Mouse (Mus musculus) common myeloid progenitor, adult 5-6 weeks (primary cell): ENCODE data around the gene Sema6d. TPM values are rescaled to one million over a fixed set of nuclear protein-coding genes. Genes with fewer than 3 reads are reported as not detected.
A peak's percentile ranks its signal among the peaks of the same experiment; 100 is the strongest.

ENCODE experiments used
- ATAC-seq: replicated peaks from 2 replicates; pipeline ENCODE4 v1.8.0; 2016; ENCODE audit warnings: low read depth, mild to moderate bottlenecking, moderate TSS enrichment, inconsistent platforms; ENCODE audit not compliant: poor library complexity, severe bottlenecking
- total RNA-seq: library from RNA; stranded (forward); fragments of 200-1000, 187-1606 nt; gene quantifications from 2 replicates; pipeline ENCODE4 v1.2.3, GENCODE M21; 2017

Sema6d gene
- not detected in 2 replicates for total RNA-seq

DNA sequence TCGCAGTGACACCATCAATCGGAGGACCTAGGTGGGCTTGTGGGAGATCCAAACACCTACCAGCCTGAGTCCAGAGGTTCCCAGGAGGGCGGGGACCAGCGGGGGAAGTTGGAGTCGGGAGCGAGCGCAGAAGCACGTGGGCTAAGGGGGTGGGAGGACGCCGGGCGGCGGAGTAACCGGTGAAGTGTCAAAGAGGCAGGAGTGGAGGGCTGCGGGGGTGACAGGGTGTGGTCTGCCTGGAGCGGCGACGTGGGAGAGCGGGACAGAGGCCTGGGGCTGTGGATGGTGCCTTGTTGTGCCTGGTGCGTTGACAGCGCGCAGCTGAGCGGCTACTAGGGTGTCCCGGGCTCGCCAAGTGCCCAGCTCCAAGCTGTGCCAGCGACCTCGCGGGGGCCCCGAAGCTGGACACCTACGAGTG is at the start of gene Sema6d:
Sema6d (plus strand) TSS at position 157 of the 418 bp plus-strand sequence.
- ATAC-seq = no peak; the same call in 1 of the 2 replicates

DNA sequence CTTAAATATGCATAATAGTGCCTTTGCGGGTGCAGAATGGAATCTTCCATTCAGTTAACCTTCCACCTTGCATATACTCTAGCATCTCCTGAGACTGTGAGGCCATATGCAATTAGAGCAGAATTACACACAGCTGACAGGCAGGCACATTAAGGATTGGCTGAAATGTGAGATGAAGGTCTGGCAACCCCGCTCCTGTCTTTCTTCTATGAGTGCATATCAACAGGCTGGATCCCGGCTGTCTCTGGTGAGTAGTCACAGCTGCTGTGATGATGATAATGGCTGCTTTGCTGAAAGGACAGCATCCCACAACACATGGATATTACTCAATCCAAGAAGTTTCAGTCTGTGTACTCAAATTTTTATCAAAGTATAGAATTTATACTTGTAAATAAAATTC is 29.9 kb upstream of the Sema6d start:
- ATAC-seq = no peak

DNA sequence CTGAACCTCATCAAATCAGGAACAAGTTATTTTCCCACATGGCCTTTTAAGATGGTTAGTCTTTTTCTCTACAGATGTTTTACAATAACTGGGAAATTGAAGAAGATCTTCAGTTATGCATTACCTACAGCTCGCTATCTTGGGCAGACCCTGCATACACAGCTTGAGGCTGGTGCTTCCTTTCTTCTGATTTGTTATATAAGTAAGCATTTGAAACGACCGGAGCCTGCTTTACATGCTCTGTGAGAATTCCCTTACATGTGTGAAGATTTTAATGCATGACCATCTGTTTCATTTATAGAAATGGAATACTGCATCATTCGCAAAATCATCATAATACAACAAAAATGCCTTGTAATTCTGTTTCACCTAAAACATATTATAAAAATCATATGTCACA is 21.4 kb upstream of the Sema6d start:
- ATAC-seq = no peak

DNA sequence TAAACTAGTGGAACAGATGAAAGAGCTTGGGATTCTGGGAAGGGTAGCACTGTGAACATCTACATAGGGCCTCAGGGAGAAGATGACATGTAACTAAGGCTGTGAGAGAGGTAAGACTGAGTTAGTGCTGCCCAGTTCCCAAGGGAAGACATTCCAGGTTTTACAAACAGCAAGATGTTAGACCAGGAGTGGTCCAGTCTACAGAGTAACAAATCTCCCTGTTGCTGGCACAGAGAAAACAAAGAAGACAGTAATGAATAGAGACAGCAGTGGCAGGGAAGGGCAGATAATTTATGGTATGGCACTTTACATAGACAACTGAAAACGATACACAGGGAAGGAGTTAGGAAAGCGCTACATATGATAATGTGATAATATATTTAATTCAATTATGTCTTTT is 19.1 kb upstream of the Sema6d start:
- ATAC-seq = no peak

DNA sequence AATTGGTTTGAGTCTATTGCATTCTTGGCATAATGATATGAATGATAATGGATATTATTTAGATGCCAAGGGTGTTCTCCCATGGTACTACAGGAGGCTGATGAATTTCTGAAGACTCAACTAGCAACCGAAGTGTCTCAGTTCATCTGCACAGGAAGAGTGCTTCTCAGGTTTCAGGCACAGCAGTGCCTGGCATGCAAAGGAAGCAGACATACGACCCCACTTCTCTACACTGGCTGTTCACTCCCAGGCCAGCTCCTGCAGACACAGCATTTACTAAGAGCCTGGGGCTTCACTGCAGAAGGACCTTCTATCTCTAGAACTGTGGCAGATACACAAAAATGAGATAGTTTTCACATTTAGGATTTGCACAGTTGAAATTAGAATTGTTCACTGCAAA is 18.4 kb upstream of the Sema6d start:
- ATAC-seq = no peak

DNA sequence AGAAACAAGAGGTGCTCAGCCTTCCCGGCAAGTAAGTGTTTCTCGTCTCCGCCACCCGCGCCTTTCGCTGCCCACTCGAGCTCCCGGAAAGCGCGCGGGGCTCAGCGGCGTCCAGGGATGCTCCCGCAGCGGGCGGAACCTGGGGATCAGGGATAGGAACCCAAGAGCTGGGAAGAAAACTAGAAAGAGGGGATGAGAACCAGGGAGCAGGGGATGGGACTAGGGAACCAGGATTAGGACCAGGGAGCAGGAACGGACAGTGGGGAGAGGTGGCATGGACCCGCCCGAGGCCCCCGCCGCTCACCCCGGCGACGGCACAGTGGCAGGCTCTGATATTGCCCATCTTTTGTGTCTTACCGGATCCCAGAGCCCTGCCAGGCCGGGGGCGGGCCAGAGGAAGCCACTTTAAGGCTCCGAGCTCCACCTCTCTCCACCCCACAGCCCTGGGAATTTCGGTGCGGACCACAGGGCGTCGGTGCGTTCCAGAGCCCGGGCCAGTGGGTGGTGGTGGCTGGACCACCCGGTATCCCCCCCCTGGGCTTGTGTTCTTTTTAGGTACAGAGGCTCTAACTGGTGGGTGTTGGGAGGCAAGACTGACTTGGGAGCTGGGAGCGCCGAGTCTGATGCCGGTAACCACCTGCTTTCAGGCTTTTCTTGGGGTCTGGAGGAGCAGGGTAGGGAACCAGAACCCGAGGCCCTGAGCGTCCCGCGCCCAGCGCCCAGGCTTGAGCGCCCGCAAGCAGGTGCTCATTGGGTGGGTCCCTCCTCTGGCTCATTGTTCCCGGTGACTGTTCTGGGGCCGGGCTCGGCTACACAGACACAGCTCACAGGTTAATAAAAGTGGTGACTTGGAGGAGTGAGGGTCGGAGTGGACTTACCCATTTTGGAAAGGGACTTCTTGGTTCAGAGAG is 717 bp downstream of the Sema6d start:
- ATAC-seq = no peak

DNA sequence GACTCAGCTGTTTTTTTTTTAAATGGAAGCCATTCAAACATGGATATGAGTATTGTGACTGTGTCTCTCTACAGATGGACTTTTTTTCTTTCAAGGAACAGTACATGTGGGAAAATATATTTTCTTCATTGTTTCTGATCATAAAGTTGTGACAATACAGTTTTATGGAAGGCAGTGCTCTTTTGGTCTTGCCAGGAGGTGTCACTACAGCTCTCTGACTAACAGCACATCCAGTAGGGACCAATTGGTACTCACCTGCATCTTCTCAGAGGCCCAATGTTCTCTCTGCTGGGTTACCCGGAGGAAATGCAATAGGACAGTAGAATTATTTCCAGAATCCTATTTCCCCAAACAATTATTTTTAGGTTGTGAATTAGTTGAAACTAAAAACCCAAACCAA is 9.9 kb downstream of the Sema6d start:
- 0 out of 2 replicates have a peak, but pooled peaks have one; percentile 36 for ATAC-seq

DNA sequence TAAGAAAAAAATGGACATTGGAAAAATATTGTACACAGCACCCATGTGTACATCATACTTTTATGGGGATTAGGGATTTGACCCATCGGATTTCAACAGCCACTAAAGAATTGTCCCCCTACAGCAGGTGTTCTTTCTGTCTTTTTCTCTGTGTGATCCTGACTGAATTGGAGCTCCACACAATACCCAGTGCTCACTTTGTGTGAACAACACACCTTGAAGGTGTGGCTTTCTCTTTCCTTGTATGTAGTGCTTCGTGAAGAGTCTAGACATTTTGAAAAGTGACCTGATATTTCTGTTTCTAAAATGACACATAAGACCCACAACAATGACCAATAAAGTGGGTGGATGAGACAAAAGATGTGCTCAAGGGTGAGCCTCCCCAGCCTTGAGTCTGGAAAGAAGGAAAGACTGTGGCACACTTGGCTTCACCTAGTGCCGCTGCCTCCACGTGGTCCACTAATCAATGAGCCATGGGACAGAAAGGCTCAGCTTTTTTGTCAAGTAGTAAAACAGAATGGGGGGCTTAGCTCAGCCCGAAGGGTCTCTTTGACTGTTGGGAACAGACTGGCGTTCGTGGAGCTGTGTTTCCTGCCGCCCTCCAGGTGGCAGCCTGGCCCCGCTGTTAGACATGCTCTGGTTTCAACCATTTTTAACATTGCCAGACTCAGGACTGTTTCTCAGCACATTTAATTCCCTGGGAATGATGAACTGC is 10.9 kb downstream of the Sema6d start:
- ATAC-seq = peak; percentile 60; the same call in 1 of the 2 replicates

DNA sequence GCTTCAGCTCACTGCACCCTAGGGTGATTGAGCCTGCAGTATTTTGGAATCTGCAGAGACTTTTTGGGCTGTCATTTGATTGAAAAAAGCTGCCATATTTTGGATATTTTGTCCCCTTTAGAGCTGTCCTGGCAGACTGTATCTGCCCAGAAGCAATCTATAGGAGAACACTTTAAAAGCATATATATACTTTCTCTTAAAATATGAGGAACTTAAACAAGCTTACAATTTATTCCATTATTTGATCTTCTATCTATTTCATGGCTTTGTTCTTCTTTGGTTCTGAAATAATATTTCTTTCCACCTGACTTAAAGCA is 11.4 kb downstream of the Sema6d start:
- ATAC-seq = no peak

DNA sequence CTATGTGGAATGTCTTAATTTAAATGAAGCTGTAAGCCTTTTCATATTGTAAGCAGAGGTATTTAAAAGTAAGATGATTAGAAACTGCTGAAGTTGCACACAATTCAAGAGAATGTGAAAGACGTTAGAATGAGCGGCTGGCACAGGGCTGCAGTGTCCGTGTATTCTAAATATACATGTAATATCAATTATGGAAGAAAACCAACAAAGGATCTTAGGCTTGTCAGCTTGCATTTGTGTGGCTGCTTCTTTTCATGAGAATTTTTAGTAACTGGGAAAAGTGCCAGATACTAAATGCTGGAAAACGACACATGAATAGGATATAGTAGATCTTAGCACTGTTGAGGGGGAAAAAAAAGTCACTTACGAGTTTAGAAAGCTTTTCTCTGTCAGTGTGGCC is 11.8 kb downstream of the Sema6d start:
- ATAC-seq = no peak

DNA sequence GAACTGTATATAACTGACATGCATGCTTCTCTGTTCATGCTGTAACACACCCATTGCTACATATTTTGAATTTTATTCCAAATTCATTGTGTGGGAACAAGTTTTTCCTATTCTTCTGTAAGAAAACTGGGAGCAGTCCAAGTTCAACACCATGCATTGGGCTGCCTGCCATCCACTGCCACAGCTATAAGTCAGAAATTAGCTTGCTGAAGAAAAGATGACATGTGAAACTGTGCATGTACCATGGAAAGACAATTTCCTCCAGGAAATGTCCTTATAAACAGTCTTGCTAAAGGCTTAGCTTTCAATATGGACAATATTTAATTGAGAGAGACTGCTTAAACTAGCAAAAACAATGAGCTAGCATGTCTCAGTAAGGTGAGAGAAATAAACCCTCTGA is 13.5 kb downstream of the Sema6d start:
- no peak for ATAC-seq

DNA sequence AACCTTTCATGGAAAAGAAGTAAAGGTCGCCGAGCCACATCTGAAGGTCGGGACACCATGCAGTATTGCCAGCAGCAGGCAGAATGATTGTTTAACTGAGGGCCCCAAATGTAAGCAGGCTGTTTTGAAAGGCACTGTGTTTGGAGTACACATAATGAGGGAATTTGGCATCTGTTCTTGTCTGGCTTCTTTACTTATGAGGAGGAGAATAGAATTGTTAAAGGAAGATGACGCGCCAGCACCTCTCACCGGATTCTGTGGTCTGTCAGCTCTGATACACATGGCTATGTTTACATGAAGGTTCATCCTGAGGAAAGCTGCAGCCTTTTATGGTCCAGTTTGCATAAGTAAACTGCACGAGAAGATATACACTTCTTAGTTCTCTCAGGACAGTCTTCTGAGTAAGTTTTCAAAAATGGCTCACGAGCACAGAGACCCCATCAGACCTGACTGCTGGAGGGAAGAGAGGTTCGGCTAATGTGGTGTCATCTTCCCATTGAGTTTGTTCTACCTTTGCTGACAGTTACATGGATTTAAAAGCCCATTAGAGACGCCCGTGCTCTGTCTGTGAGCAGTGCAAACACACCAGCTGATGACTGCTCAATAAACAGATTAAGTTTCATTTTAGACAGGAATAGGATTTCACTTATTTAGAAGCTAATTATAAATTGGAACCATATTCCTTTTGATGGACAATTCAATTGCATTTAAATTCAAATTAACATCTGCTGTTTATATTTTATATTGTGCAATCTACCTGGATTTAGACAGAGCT is 28.9 kb downstream of the Sema6d start:
- no peak for ATAC-seq

DNA sequence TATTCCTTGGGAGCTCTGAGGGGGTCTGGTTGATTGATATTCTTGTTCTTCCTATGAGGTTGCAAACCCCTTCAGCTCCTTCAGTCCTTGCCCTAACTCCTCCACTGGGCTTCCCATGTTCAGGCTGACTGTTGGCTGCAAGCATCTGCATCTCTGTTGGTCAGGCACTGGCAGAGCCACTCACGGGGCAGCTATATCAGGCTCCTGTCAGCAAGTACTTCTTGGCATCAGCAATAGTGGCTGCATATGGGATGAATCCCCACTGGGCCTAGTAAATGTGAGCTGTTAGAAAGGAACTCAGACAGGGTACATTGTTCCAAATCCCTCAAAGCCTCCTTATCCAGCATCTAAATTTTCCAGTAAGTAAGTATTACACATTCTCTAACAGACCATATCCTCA is 30.6 kb downstream of the Sema6d start:
- no peak for ATAC-seq

DNA sequence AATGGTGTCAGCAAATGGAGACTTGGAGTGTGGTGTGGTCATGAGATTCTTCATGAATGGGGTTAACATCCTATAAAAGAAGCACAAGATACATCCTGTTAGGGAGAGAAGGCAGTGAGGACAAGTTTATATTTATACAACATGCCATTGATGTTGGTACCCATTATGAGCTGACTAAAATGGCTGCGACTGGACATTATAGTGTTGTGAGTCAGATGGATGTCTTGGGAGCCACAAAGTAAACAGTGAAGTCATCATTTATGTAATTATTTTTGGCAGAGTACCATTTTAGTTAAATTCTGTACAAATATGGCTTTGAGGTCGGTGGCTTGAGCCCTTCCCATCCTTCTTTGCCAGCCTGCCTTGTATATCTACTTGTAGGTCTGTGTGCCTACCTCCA is 31.8 kb downstream of the Sema6d start:
- ATAC-seq = no peak

DNA sequence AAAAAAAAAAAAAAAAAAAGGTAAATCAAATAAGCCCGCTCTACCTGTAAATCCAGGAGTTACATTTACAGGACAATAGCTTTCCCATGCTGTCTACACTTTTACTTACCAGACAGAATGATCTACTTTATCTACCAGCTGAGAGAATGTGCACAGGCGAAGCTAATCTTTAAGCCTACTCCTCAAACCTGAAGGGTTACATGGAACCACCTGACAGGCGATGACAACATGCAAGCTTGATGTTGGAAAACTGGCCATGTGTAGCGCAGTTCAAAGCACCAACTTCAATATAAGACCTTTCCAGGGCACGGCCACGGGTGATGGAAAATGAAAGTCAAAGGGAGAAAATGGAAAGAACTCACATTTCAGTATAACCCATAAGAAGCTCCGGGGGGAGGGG is 35.7 kb downstream of the Sema6d start:
- no peak for ATAC-seq

DNA sequence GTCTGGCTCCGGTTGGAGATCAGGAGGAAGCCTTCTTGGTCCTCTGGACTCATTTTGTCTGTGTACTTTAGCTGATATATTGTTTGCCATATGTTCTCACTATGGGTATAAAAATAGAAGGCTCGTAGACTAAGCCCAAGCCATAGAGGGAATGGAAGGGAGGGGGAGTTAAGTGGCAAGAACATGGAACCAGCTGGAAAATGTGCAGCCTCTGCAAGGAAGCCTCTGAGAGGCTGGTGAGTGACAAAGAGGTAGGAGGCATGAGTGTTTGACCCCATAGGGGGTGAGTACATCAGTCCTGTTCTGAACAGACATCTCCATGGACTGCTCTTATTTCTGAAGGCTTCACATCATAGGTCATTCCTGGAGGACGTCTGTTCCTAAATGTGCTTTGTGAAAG is 37.1 kb downstream of the Sema6d start:
- no peak for ATAC-seq

DNA sequence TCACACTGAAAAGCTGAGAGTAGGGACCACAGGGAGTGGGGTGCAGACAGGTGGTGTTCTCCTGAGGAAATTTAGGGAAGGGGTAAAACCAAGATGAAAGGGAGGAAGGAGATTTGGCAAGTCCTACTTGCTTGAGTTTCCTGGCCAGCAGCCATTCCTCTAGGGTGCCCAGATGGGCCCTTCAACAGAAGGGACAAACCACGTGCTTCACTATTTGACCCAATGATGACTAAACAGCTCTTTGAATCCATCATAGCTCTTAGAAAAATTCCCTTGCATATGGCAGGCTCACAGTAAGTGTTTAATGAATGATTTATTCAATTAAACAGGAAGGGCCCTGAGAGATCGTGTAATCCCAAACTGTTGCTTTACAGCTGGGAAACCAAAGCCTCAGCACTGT is 41.1 kb downstream of the Sema6d start:
- no peak for ATAC-seq

DNA sequence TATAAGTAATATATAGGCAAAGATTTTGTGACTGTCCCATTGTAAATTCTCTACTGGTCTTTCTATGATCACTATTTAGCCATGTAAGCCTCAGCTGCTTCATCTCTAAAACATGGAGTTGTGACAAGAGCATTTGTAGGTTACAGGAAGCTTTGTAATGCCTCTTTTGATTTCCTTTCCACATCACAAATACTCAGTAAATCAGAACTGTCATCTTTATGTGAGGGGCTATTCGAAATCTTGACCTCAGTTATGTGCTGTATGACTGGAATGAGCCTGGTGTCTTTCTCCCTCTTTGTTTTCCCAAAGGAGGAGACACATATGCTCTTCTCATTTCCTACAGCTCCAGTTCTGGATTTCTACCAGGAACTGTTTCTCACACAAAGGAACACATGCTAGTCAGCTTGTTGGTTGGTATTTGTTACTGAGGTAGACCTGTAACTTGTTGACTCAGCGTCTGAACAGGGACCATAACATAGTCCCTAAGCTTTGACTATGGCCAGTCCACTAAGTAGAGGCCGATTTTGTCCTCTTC is 51.8 kb downstream of the Sema6d start:
- no peak for ATAC-seq

DNA sequence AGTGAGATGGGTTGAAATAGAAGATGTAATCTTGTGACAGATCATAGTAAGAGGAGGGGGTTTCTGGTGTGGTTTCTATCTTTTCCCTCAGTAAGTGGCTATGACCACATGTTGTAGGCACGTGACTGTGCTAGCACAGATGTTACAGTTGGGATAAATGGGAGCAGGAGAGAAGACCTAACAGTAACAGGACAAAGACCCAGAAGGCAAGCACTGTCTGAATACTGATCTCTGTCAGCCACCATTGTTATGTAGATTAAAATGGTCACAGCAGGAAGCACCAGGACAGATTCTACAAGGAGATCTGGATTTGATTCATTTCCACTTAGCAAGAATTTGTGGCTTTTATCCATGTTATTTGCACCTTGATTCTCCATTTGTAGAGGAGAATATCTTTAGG is 55.8 kb downstream of the Sema6d start:
- no peak for ATAC-seq

DNA sequence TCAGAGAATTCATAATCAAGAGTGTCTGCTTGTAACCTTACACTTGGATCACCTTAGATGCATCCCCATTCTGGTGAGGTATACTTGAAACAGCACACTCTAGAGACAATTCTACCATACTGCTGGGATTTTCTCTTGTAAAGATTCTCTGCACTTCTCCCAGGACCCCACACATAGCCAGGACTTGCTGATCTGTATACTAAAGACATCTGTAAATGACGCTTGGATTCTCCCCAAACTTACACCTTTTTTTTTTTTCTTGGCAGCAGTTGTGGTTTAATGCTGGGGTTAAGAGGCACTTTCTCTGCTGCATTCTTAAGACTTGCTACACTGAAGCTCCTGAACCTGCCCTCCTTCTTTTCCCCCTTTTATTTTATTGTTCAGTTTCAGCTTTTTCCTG is 68.4 kb downstream of the Sema6d start:
- no peak for ATAC-seq
